Mouse (Mus musculus) stomach, embryonic 14.5 days (tissue): ENCODE data around the gene Pkd1l3. TPM values are rescaled to one million over a fixed set of nuclear protein-coding genes. Genes with fewer than 3 reads are reported as not detected.

Experiments
- ATAC-seq: fragments of 200-750 bp; cut with Nextera tagmentation; 2 replicates; pipeline ENCODE4 v1.8.0; 2017; ENCODE audit warnings: low read depth, moderate TSS enrichment; ENCODE audit not compliant: insufficient number of reproducible peaks, insufficient read depth, low FRiP score
- H3K27ac ChIP-seq: fragments of 300-500 bp; sonication (generic); 2 replicates; pipeline ENCODE4 v1.5.1; 2014; ENCODE audit warnings: mild to moderate bottlenecking, low read length, moderate library complexity, mixed read lengths
- H3K27me3 ChIP-seq: fragments of 300-500 bp; sonication (generic); 2 replicates; pipeline ENCODE4 v1.6.1; 2014; ENCODE audit warnings: low read length, control low read depth, mixed read lengths; ENCODE audit not compliant: control insufficient read depth, insufficient read depth
- H3K36me3 ChIP-seq: fragments of 300-500 bp; sonication (generic); 2 replicates; pipeline ENCODE4 v1.6.1; 2014; ENCODE audit warnings: mild to moderate bottlenecking, control low read depth, low read length, moderate library complexity, mixed read lengths; ENCODE audit not compliant: control insufficient read depth, insufficient read depth
- H3K4me1 ChIP-seq: fragments of 300-500 bp; sonication (generic); 2 replicates; pipeline ENCODE4 v1.6.1; 2014; ENCODE audit warnings: low read length, control low read depth, mixed read lengths; ENCODE audit not compliant: control insufficient read depth, insufficient read depth
- H3K4me2 ChIP-seq: fragments of 300-500 bp; sonication (generic); replicated peaks from 2 replicates; pipeline ENCODE4 v1.6.1; 2014; ENCODE audit warnings: low read depth, low read length, control low read depth
- H3K4me3 ChIP-seq: fragments of 300-500 bp; sonication (generic); 2 replicates; pipeline ENCODE4 v1.5.1; 2014; ENCODE audit warnings: low read depth, low read length, control low read depth
- H3K9ac ChIP-seq: fragments of 300-500 bp; sonication (generic); replicated peaks from 2 replicates; pipeline ENCODE4 v1.6.1; 2014; ENCODE audit warnings: low read depth, mild to moderate bottlenecking, control low read depth, low read length, moderate library complexity, mixed read lengths
- H3K9me3 ChIP-seq: fragments of 300-500 bp; sonication (generic); 2 replicates; pipeline ENCODE4 v1.6.1; 2016; ENCODE audit warnings: low read depth, low read length, control low read depth; ENCODE audit not compliant: control insufficient read depth
- WGBS: fragments of 180-500 bp; shearing (Covaris S2); extraction: QIAGEN DNeasy Blood & Tissue Kit; methylation state at CpG from one replicate; pipeline ENCODE4 v1.1.7; 2014; 5-methylcytosine and 5-hydroxymethylcytosine counted together
- polyA plus RNA-seq: library from polyadenylated mRNA; unstranded; fragments of >200 nt; fragmentation: Nextera tagmentation; extraction: Ambion mirVana; gene quantifications from 2 replicates; pipeline ENCODE4 v1.2.1, GENCODE M21; 2014

Gene Pkd1l3
- polyA plus RNA-seq, 1 experiment from 2014 or later = not detected

DNA sequence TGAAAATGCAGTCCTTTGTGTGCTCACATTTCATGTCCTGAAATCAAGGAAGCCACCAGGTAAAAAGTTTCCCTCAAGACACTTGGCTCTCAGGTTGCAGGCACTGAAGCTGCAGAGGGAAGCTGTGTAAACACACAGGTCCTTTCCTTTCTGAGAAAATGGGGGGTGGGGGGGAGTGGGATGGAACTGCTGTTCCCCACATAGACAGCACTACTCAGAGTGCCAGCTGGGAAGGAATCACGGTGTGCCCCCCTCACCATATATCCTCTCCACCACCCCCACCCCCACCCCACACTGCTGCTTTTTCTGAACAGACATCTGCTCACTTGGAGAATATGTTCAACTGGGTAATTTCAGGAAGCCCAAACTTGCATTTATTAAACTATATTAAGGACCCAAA lies 98.2 kb downstream of the Pkd1l3 start:
- Histone ChIP-seq H3K4me3 (no peak overlapping the region), H3K27ac (no peak overlapping the region), H3K4me1 (no peaks in the 10 kb centered on the region; the same call in 1 of the 2 replicates), H3K4me2 (no peak overlapping the region), H3K9ac (no peak overlapping the region), H3K9me3 (no peaks in the 10 kb centered on the region), H3K36me3 (peaks cover 70% of the 10 kb centered on the region), H3K27me3 (no peaks in the 10 kb centered on the region)
- no peak for ATAC-seq
- WGBS = 100% methylated on average over 1 of the region's 1 CpGs

DNA sequence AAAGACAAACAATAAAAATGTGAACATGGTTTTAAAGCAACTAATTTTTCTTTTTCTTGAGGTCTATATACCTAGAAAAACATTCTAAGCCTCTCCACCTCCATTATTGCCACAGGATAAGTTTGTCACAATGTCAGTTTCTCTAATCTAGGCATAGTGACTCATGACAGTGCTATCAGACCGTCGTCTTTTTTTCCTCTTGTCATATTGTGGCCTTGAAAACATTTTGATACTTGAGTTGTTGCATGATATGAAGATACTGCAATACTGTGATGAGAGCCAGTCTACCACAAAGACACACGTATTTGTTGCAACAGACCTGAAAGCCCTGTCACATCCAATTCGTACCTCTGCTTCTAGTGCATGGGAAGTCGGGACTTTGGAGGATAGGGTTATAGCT lies 100.6 kb downstream of the Pkd1l3 start:
- no peak overlapping the region for H3K4me3 ChIP-seq
- H3K36me3 ChIP-seq = peaks cover 72% of the 10 kb centered on the region
- ATAC-seq = no peak
- no peak overlapping the region for H3K9ac ChIP-seq
- H3K27ac ChIP-seq = no peak overlapping the region
- H3K4me2 ChIP-seq = no peak overlapping the region
- no peaks in the 10 kb centered on the region for H3K9me3 ChIP-seq
- WGBS = 90% methylated on average over 5 of the region's 5 CpGs
- no peaks in the 10 kb centered on the region for H3K27me3 ChIP-seq
- no peaks in the 10 kb centered on the region for H3K4me1 ChIP-seq

Other genes with a start within 250 kb of the Pkd1l3 start
- not detected in 2 replicates for gene Pmfbp1, start 120.5 kb upstream of the Pkd1l3 start, polyA plus RNA-seq
- 18.3 and 19.2 TPM in 2 replicates for gene Dhx38, start 48.7 kb upstream of the Pkd1l3 start, polyA plus RNA-seq
- 20.6 and 21.2 TPM in 2 replicates for gene Txnl4b, start 48.6 kb upstream of the Pkd1l3 start, polyA plus RNA-seq
- gene Hp, start 35.3 kb upstream of the Pkd1l3 start, polyA plus RNA-seq = 0.85 and 1.9 TPM in 2 replicates
- 40.1 and 45.1 TPM in 2 replicates for gene Dhodh, start 5.8 kb upstream of the Pkd1l3 start, polyA plus RNA-seq
- gene Ist1, start 78.7 kb downstream of the Pkd1l3 start, polyA plus RNA-seq = 154 and 165 TPM in 2 replicates
- gene Zfp821, start 91.0 kb downstream of the Pkd1l3 start, polyA plus RNA-seq = 29.7 and 33.0 TPM in 2 replicates
- gene Atxn1l, start 123.2 kb downstream of the Pkd1l3 start, polyA plus RNA-seq = 6.0 and 6.9 TPM in 2 replicates
- 36.5 and 39.2 TPM in 2 replicates for gene Ap1g1, start 164.0 kb downstream of the Pkd1l3 start, polyA plus RNA-seq